Mouse (Mus musculus): ENCODE measurements around the gene Gkap1. TPM values are rescaled to one million over a fixed set of nuclear protein-coding genes. Genes with fewer than 3 reads are reported as not detected.

The Gkap1 gene
- total and polyA plus RNA-seq, 2 experiments from 2014 or later, result 16.0 to 17.4 TPM

- H3K36me3 ChIP-seq (replicated peaks; ENCODE audit: control insufficient read depth, insufficient read depth, low read length), result no peaks in the 10 kb centered on the region
- WGBS, result 47% methylated on average over 5 of the region's 5 CpGs
- no peak overlapping the region for H3K9ac ChIP-seq (replicated peaks; ENCODE audit: low read depth, low read length)
- no peak for TF ChIP-seq EP300 (IDR thresholded peaks at IDR 0.05; ENCODE audit: low read depth)
- TF ChIP-seq CTCF (IDR thresholded peaks at IDR 0.05; ENCODE audit: low read depth), result no peak
- no peak overlapping the region for H3K4me3 ChIP-seq (ENCODE audit: low read depth, low read length)
- ATAC-seq (ENCODE audit: insufficient read depth, low read depth) (no peak), DNase-seq (ENCODE audit: low spot score) (no peak)
- no peaks in the 10 kb centered on the region for H3K4me1 ChIP-seq (ENCODE audit: control insufficient read depth, insufficient read depth)
- H3K4me2 ChIP-seq (ENCODE audit: low read depth, low read length), result no peak overlapping the region
- no peaks in the 10 kb centered on the region for H3K27me3 ChIP-seq (ENCODE audit: control insufficient read depth, insufficient read depth, low read length)
- no peaks in the 10 kb centered on the region for H3K9me3 ChIP-seq (replicated peaks; ENCODE audit: control insufficient read depth, low read length)
- no peak overlapping the region for H3K27ac ChIP-seq (ENCODE audit: low read depth)
Observed at GRCm38 (mm10) chr13:58292811-58293210, 17.3 kb upstream of the Gkap1 start.

- Histone ChIP-seq H3K9ac (replicated peaks; ENCODE audit: low read depth, low read length) (no peak overlapping the region), H3K4me1 (ENCODE audit: control insufficient read depth, insufficient read depth) (no peaks in the 10 kb centered on the region), H3K27me3 (ENCODE audit: control insufficient read depth, insufficient read depth, low read length) (no peaks in the 10 kb centered on the region), H3K27ac (ENCODE audit: low read depth) (no peak overlapping the region), H3K9me3 (replicated peaks; ENCODE audit: control insufficient read depth, low read length) (no peaks in the 10 kb centered on the region), H3K4me3 (ENCODE audit: low read depth, low read length) (no peak overlapping the region), H3K4me2 (ENCODE audit: low read depth, low read length) (no peak overlapping the region), H3K36me3 (replicated peaks; ENCODE audit: control insufficient read depth, insufficient read depth, low read length) (no peaks in the 10 kb centered on the region)
- DNase-seq (ENCODE audit: low spot score), result no peak
- TF ChIP-seq EP300 (IDR thresholded peaks at IDR 0.05; ENCODE audit: low read depth) (no peak), CTCF (IDR thresholded peaks at IDR 0.05; ENCODE audit: low read depth) (peak; percentile 9; the same call in 1 of the 2 replicates)
- 83% methylated on average over 1 of the region's 1 CpGs for WGBS
- no peak for ATAC-seq (ENCODE audit: insufficient read depth, low read depth)
Observed at GRCm38 (mm10) chr13:58289308-58289707, 13.8 kb upstream of the Gkap1 start.

- Histone ChIP-seq H3K9ac (replicated peaks; ENCODE audit: low read depth, low read length) (no peak overlapping the region), H3K9me3 (replicated peaks; ENCODE audit: control insufficient read depth, low read length) (no peaks in the 10 kb centered on the region), H3K4me1 (ENCODE audit: control insufficient read depth, insufficient read depth) (no peaks in the 10 kb centered on the region), H3K27me3 (ENCODE audit: control insufficient read depth, insufficient read depth, low read length) (no peaks in the 10 kb centered on the region), H3K27ac (ENCODE audit: low read depth) (no peak overlapping the region), H3K4me2 (ENCODE audit: low read depth, low read length) (no peak overlapping the region), H3K4me3 (ENCODE audit: low read depth, low read length) (no peak overlapping the region), H3K36me3 (replicated peaks; ENCODE audit: control insufficient read depth, insufficient read depth, low read length) (no peaks in the 10 kb centered on the region)
- ATAC-seq (ENCODE audit: insufficient read depth, low read depth) (peak; percentile 64), DNase-seq (ENCODE audit: low spot score) (peak; percentile 70)
- WGBS, result 18% methylated on average over 13 of the region's 13 CpGs
- TF ChIP-seq CTCF (IDR thresholded peaks at IDR 0.05; ENCODE audit: low read depth), result peak; percentile 99
- no peak for TF ChIP-seq EP300 (IDR thresholded peaks at IDR 0.05; ENCODE audit: low read depth)
Observed at GRCm38 (mm10) chr13:58287822-58288221, 12.3 kb upstream of the Gkap1 start.

- WGBS, result 75% methylated on average over 4 of the region's 4 CpGs
- no peaks in the 10 kb centered on the region for H3K9me3 ChIP-seq (replicated peaks; ENCODE audit: control insufficient read depth, low read length)
- H3K36me3 ChIP-seq (replicated peaks; ENCODE audit: control insufficient read depth, insufficient read depth, low read length), result no peaks in the 10 kb centered on the region
- no peaks in the 10 kb centered on the region for H3K27me3 ChIP-seq (ENCODE audit: control insufficient read depth, insufficient read depth, low read length)
- no peak overlapping the region for H3K4me3 ChIP-seq (ENCODE audit: low read depth, low read length)
- no peak overlapping the region for H3K4me2 ChIP-seq (ENCODE audit: low read depth, low read length)
- H3K9ac ChIP-seq (replicated peaks; ENCODE audit: low read depth, low read length), result no peak overlapping the region
- ATAC-seq (ENCODE audit: insufficient read depth, low read depth), result no peak
- H3K4me1 ChIP-seq (ENCODE audit: control insufficient read depth, insufficient read depth), result no peaks in the 10 kb centered on the region
- no peak overlapping the region for H3K27ac ChIP-seq (ENCODE audit: low read depth)
- no peak for DNase-seq (ENCODE audit: low spot score)
- TF ChIP-seq CTCF (IDR thresholded peaks at IDR 0.05; ENCODE audit: low read depth) (no peak), EP300 (IDR thresholded peaks at IDR 0.05; ENCODE audit: low read depth) (no peak)
Observed at GRCm38 (mm10) chr13:58283466-58283865, 8.0 kb upstream of the Gkap1 start.

- Histone ChIP-seq H3K27me3 (ENCODE audit: control insufficient read depth, insufficient read depth, low read length) (no peaks in the 10 kb centered on the region), H3K4me1 (ENCODE audit: control insufficient read depth, insufficient read depth) (no peaks in the 10 kb centered on the region), H3K9me3 (replicated peaks; ENCODE audit: control insufficient read depth, low read length) (no peaks in the 10 kb centered on the region), H3K4me2 (ENCODE audit: low read depth, low read length) (no peak overlapping the region), H3K27ac (ENCODE audit: low read depth) (no peak overlapping the region), H3K9ac (replicated peaks; ENCODE audit: low read depth, low read length) (no peak overlapping the region), H3K36me3 (replicated peaks; ENCODE audit: control insufficient read depth, insufficient read depth, low read length) (no peaks in the 10 kb centered on the region), H3K4me3 (ENCODE audit: low read depth, low read length) (no peak overlapping the region)
- WGBS, result 64% methylated on average over 4 of the region's 4 CpGs
- ATAC-seq (ENCODE audit: insufficient read depth, low read depth), result no peak
- no peak for DNase-seq (ENCODE audit: low spot score)
- no peak for TF ChIP-seq EP300 (IDR thresholded peaks at IDR 0.05; ENCODE audit: low read depth)
- TF ChIP-seq CTCF (IDR thresholded peaks at IDR 0.05; ENCODE audit: low read depth), result no peak
Observed at GRCm38 (mm10) chr13:58281936-58282335, 6.4 kb upstream of the Gkap1 start.

GRCm38 (mm10) chr13:58280528-58280927 lies 5.0 kb upstream of the Gkap1 start:
- ATAC-seq (ENCODE audit: insufficient read depth, low read depth), result no peak
- WGBS, result 79% methylated on average over 3 of the region's 3 CpGs

More at GRCm38 (mm10) chr13:58280528-58280927, 5.0 kb upstream of the Gkap1 start:
- Histone ChIP-seq H3K36me3 (replicated peaks; ENCODE audit: control insufficient read depth, insufficient read depth, low read length) (no peaks in the 10 kb centered on the region), H3K4me3 (ENCODE audit: low read depth, low read length) (no peak overlapping the region), H3K4me1 (ENCODE audit: control insufficient read depth, insufficient read depth) (no peaks in the 10 kb centered on the region), H3K4me2 (ENCODE audit: low read depth, low read length) (no peak overlapping the region), H3K9me3 (replicated peaks; ENCODE audit: control insufficient read depth, low read length) (no peaks in the 10 kb centered on the region), H3K9ac (replicated peaks; ENCODE audit: low read depth, low read length) (no peak overlapping the region), H3K27me3 (ENCODE audit: control insufficient read depth, insufficient read depth, low read length) (0 out of 2 replicates have a peak, but pooled peaks cover 3% of the 10 kb centered on the region), H3K27ac (ENCODE audit: low read depth) (no peak overlapping the region)
- no peak for TF ChIP-seq CTCF (IDR thresholded peaks at IDR 0.05; ENCODE audit: low read depth)
- no peak for TF ChIP-seq EP300 (IDR thresholded peaks at IDR 0.05; ENCODE audit: low read depth)
- DNase-seq (ENCODE audit: low spot score), result no peak
